Mouse (Mus musculus): ENCODE data around the gene Ppa2. TPM values are rescaled to one million over a fixed set of nuclear protein-coding genes. Genes with fewer than 3 reads are reported as not detected.

Ppa2 gene
- polyA plus RNA-seq, 1 experiment from 2014 or later, result 41.9 TPM

DNA sequence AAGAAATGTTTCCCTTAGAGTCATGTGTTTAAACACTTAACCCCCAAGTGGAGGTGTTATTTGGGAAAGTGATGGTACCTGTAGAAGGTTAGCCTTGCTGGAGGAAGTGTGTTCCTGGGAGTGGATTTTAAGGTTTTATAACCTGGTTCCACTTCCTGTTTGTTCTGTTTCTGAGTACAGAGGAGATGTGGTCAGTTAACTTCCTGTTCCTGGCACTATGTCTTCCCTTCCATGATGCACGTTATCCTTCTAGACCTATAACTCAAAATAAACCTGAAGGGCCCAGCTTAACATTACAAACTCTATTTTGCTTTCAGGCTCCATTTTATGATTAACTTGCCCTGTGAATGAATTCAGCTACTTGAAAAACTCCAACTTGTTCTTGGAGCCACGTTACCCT, 84.6 kb downstream of the Ppa2 start:
- Histone ChIP-seq H3K4me2 (no peak overlapping the region), H3K9me3 (replicated peaks) (no peaks in the 10 kb centered on the region), H3K4me1 (replicated peaks) (no peaks in the 10 kb centered on the region), H3K4me3 (replicated peaks) (no peak overlapping the region), H3K27me3 (no peaks in the 10 kb centered on the region), H3K36me3 (replicated peaks) (no peaks in the 10 kb centered on the region), H3K9ac (no peak overlapping the region), H3K27ac (replicated peaks) (no peak overlapping the region)
- ATAC-seq (ENCODE audit: insufficient read depth), result no peak
- WGBS (ENCODE audit: insufficient replicate concordance), result 29% methylated on average over 2 of the region's 2 CpGs

DNA sequence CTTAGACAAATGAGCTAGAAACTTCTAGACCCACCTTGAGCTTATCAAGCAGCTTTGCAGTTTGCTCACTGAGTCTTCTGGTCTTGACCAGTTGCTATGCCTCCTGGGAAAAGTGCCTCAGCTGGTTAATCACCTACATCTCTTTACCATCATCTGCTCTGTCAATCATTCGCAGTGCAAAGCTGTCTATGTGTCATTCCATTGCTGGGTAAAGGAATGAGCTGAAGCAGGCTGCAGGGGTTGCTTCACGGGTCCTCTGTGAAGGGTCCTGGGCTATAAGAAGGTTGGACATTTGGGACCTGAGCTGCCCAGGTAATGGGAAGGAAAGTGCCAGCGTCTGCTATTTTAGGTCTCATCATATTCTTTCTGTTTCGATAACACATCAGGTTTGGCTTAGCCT, 93.9 kb downstream of the Ppa2 start:
- WGBS (ENCODE audit: insufficient replicate concordance), result 63% methylated on average over 4 of the region's 4 CpGs
- no peak for ATAC-seq (ENCODE audit: insufficient read depth)

DNA sequence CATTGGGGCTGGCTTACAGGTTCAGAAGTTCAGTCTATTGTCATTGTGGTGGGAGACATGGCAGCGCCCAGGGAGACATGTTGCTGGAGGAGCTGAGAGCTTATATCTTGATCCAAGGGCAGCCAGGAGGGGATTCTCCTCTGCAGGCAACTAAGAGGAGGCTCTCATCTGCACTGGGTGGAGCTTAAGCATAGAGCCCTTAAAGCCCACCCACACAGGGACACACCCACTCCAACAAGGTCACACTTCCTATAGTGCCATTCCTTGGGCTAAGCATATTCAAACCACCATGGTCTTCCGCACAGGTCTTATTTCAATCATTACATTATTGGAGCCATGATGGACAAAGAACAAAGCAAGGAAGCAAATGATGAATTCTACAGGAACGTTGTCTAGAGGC, 95.7 kb downstream of the Ppa2 start:
- H3K27ac ChIP-seq (replicated peaks), result no peak overlapping the region
- no peaks in the 10 kb centered on the region for H3K36me3 ChIP-seq (replicated peaks)
- no peaks in the 10 kb centered on the region for H3K27me3 ChIP-seq
- H3K4me1 ChIP-seq (replicated peaks), result no peaks in the 10 kb centered on the region
- no peak for ATAC-seq (ENCODE audit: insufficient read depth)
- H3K9ac ChIP-seq, result no peak overlapping the region
- 62% methylated on average over 3 of the region's 3 CpGs for WGBS (ENCODE audit: insufficient replicate concordance)
- no peaks in the 10 kb centered on the region for H3K9me3 ChIP-seq (replicated peaks)
- no peak overlapping the region for H3K4me3 ChIP-seq (replicated peaks)
- H3K4me2 ChIP-seq, result no peak overlapping the region

More for the DNA sequence above, 93.9 kb downstream of the Ppa2 start:
- Histone ChIP-seq H3K4me2 (no peak overlapping the region), H3K27ac (replicated peaks) (no peak overlapping the region), H3K4me3 (replicated peaks) (no peak overlapping the region), H3K36me3 (replicated peaks) (no peaks in the 10 kb centered on the region), H3K27me3 (no peaks in the 10 kb centered on the region), H3K9ac (no peak overlapping the region), H3K9me3 (replicated peaks) (no peaks in the 10 kb centered on the region), H3K4me1 (replicated peaks) (no peaks in the 10 kb centered on the region)

DNA sequence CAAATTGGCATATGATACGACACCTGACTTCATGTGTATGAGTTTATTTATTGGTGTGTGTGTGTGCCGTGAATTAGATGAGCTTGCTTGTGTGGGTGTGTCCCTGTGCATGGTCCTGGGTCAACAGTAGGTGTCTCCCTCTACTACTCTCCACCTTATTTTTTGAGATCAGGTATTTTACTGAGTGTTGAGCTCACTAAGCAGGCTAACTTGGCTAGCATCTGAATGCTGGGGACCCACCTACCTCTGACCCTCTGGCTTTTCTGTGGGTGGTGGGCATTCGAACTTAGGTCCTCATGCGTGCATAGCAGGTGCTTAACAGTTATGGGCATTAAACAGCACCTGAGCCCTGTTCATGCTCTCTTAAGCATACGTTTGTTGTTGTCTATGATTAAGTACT, 96.3 kb downstream of the Ppa2 start:
- no peak overlapping the region for H3K4me3 ChIP-seq (replicated peaks)
- no peak for ATAC-seq (ENCODE audit: insufficient read depth)
- H3K4me2 ChIP-seq, result no peak overlapping the region
- H3K4me1 ChIP-seq (replicated peaks), result no peaks in the 10 kb centered on the region
- H3K9me3 ChIP-seq (replicated peaks), result no peaks in the 10 kb centered on the region
- H3K27me3 ChIP-seq, result no peaks in the 10 kb centered on the region
- no peak overlapping the region for H3K9ac ChIP-seq
- H3K27ac ChIP-seq (replicated peaks), result no peak overlapping the region
- H3K36me3 ChIP-seq (replicated peaks), result no peaks in the 10 kb centered on the region
- 55% methylated on average over 5 of the region's 5 CpGs for whole genome bisulfite sequencing (ENCODE audit: insufficient replicate concordance)

DNA sequence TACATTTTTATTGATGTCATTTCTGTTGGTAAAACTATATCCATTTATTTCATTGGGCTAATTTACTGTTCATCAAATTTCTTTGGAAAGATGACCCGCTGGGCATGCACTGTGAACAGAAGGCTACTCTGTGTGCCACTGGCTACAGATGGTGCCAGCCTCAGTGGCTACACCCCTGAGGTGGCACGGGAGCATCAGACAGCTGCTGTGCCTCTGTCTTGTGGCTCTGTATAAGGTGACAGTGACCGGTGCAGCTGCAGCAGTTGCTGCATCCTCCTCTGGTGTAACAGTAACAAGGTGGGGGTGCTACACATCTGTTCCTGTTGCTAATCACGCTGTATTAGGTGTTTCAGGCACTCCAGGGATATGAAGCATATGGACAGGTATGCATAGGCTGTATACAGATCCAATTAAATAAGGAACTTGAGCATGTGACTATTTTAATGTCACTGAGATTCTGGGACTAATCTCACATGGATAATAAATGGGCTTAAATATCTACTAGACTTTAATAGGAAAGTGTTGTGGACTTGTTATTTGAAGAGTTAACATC, 101.3 kb downstream of the Ppa2 start:
- H3K9ac ChIP-seq, result no peak overlapping the region
- no peaks in the 10 kb centered on the region for H3K36me3 ChIP-seq (replicated peaks)
- no peaks in the 10 kb centered on the region for H3K4me1 ChIP-seq (replicated peaks)
- H3K9me3 ChIP-seq (replicated peaks), result no peaks in the 10 kb centered on the region
- no peaks in the 10 kb centered on the region for H3K27me3 ChIP-seq
- H3K27ac ChIP-seq (replicated peaks), result no peak overlapping the region
- no peak for ATAC-seq (ENCODE audit: insufficient read depth)
- 55% methylated on average over 4 of the region's 4 CpGs for WGBS (ENCODE audit: insufficient replicate concordance)
- H3K4me2 ChIP-seq, result no peak overlapping the region
- H3K4me3 ChIP-seq (replicated peaks), result no peak overlapping the region

DNA sequence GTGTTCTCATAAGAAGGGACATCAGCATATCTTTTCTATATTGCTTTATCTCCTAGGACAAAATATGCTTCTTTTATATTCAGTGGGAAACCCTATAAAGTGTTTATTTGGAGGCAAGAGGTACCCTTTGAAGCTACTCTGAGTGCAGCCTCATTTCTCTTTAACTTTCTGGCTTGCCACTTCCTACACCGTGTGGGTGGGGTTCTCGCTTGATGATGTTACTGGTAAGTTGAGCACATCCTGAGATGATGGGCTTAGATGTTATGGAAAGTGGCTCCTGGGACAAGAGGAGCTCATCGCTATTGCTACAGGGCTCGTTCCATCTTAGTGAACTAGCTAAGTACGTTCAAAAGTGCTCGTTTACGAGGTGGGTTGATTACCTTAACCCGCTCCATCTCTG, 101.9 kb downstream of the Ppa2 start:
- ATAC-seq (ENCODE audit: insufficient read depth), result no peak
- H3K4me2 ChIP-seq, result no peak overlapping the region
- no peak overlapping the region for H3K4me3 ChIP-seq (replicated peaks)
- no peaks in the 10 kb centered on the region for H3K36me3 ChIP-seq (replicated peaks)
- no peak overlapping the region for H3K27ac ChIP-seq (replicated peaks)
- 69% methylated on average over 8 of the region's 8 CpGs for WGBS (ENCODE audit: insufficient replicate concordance)
- H3K9ac ChIP-seq, result no peak overlapping the region
- no peaks in the 10 kb centered on the region for H3K4me1 ChIP-seq (replicated peaks)
- no peaks in the 10 kb centered on the region for H3K9me3 ChIP-seq (replicated peaks)
- no peaks in the 10 kb centered on the region for H3K27me3 ChIP-seq

DNA sequence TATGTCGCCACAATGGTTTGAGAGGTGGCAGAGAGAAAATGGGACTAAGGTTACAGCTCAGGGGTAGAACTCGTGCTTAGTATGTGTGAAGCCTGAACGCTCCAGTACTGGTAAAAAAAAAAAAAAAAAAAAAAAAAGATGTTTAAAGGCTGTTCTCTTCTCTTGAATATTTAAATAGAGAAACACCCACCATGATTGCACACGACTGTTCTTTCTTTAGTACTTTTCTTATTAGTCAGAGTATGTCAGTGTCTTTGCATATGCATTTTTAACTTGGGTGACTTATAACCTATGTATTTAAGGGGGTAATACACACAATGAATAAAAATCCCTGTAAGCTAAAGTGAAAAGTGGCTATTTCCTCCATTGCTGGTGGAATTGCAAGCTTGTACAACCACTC, 104.8 kb downstream of the Ppa2 start:
- H3K4me2 ChIP-seq, result no peak overlapping the region
- no peak overlapping the region for H3K4me3 ChIP-seq (replicated peaks)
- no peak overlapping the region for H3K27ac ChIP-seq (replicated peaks)
- H3K9ac ChIP-seq, result no peak overlapping the region
- no peaks in the 10 kb centered on the region for H3K4me1 ChIP-seq (replicated peaks)
- H3K36me3 ChIP-seq (replicated peaks), result no peaks in the 10 kb centered on the region
- 69% methylated on average over 4 of the region's 4 CpGs for WGBS (ENCODE audit: insufficient replicate concordance)
- no peaks in the 10 kb centered on the region for H3K9me3 ChIP-seq (replicated peaks)
- ATAC-seq (ENCODE audit: insufficient read depth), result no peak
- H3K27me3 ChIP-seq, result no peaks in the 10 kb centered on the region

DNA sequence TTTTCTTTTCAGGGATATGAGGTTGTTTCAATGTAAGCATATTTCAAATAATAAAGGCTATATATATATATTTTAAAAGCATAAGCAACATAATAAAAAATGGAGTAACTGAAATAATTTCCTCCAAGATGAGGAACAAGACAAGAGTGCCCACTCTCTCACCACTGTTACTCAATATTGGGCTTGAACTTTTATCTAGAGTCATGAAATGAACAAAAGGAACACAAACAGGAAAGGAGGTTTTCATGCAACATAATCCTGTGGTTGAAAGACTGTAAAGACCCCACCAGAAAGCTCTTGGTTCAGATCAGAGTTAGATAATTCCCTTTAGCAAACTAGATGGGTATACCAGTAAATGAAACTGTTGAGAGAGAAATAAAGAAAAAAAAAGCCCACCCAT, 113.2 kb downstream of the Ppa2 start:
- no peak overlapping the region for H3K27ac ChIP-seq (replicated peaks)
- no peak for ATAC-seq (ENCODE audit: insufficient read depth)
- H3K9me3 ChIP-seq (replicated peaks), result no peaks in the 10 kb centered on the region
- H3K4me3 ChIP-seq (replicated peaks), result no peak overlapping the region
- no peak overlapping the region for H3K4me2 ChIP-seq
- H3K36me3 ChIP-seq (replicated peaks), result no peaks in the 10 kb centered on the region
- H3K27me3 ChIP-seq, result no peaks in the 10 kb centered on the region
- no peaks in the 10 kb centered on the region for H3K4me1 ChIP-seq (replicated peaks)
- H3K9ac ChIP-seq, result no peak overlapping the region

Other genes with a start within 250 kb of the Ppa2 start
- gene Ints12, start 218.3 kb upstream of the Ppa2 start, polyA plus RNA-seq (2015; fragmentation: Nextera tagmentation; extraction: Ambion mirVana), result 8.5 and 9.3 TPM in 2 replicates
- gene Gstcd, start 218.1 kb upstream of the Ppa2 start, polyA plus RNA-seq (2015; fragmentation: Nextera tagmentation; extraction: Ambion mirVana), result 2.8 and 2.9 TPM in 2 replicates
- gene Arhgef38, start 75.2 kb upstream of the Ppa2 start, polyA plus RNA-seq (2015; fragmentation: Nextera tagmentation; extraction: Ambion mirVana), result not detected in 2 replicates
- 2.8 and 3.4 TPM in 2 replicates for gene Tet2, start 235.0 kb downstream of the Ppa2 start, polyA plus RNA-seq (2015; fragmentation: Nextera tagmentation; extraction: Ambion mirVana)